Mouse (Mus musculus) forebrain, embryonic 11.5 days (tissue): ENCODE results near the gene Ppp4c. TPM values are rescaled to one million over a fixed set of nuclear protein-coding genes. Genes with fewer than 3 reads are reported as not detected.
A peak's percentile ranks its signal among the peaks of the same experiment; 100 is the strongest.

ENCODE experiments used
- ATAC-seq: fragments of 200-750 bp; cut with Nextera tagmentation; replicated peaks from 2 replicates; pipeline ENCODE4 v1.8.0; 2017; ENCODE audit warnings: moderate TSS enrichment; ENCODE audit not compliant: low FRiP score
- DNase-seq: peaks from one replicate; pipeline ENCODE4 v3.0.0-alpha.2; 2017; ENCODE audit warnings: low spot score
- H3K27ac ChIP-seq: fragments of 300-500 bp; sonication (generic); 2 replicates; pipeline ENCODE4 v1.5.1; 2014; ENCODE audit warnings: low read depth, low read length
- H3K27me3 ChIP-seq: fragments of 300-500 bp; sonication (generic); 2 replicates; pipeline ENCODE4 v1.6.1; 2014; ENCODE audit warnings: mild to moderate bottlenecking, low read length, mixed read lengths; ENCODE audit not compliant: control insufficient read depth, insufficient read depth
- H3K36me3 ChIP-seq: fragments of 300-500 bp; sonication (generic); 2 replicates; pipeline ENCODE4 v1.6.1; 2014; ENCODE audit warnings: mild to moderate bottlenecking, low read length, moderate library complexity, mixed read lengths; ENCODE audit not compliant: control insufficient read depth, insufficient read depth
- H3K4me1 ChIP-seq: fragments of 300-500 bp; sonication (generic); replicated peaks from 2 replicates; pipeline ENCODE4 v1.6.1; 2014; ENCODE audit warnings: low read length, mixed read lengths; ENCODE audit not compliant: control insufficient read depth, insufficient read depth
- H3K4me2 ChIP-seq: fragments of 300-500 bp; sonication (generic); 2 replicates; pipeline ENCODE4 v1.6.1; 2014; ENCODE audit warnings: low read depth, mild to moderate bottlenecking, low read length, moderate library complexity, mixed read lengths; ENCODE audit not compliant: severe bottlenecking
- H3K4me3 ChIP-seq: fragments of 300-500 bp; sonication (generic); 2 replicates; pipeline ENCODE4 v1.5.1; 2014; ENCODE audit warnings: low read depth, low read length
- H3K9ac ChIP-seq: fragments of 300-500 bp; sonication (generic); 2 replicates; pipeline ENCODE4 v1.6.1; 2014; ENCODE audit warnings: low read length
- H3K9me3 ChIP-seq: fragments of 300-500 bp; sonication (generic); 2 replicates; pipeline ENCODE4 v1.6.1; 2016; ENCODE audit warnings: low read length, mixed read lengths; ENCODE audit not compliant: control insufficient read depth
- WGBS: fragments of 180-500 bp; shearing (Covaris S2); extraction: QIAGEN DNeasy Blood & Tissue Kit; methylation state at CpG from one replicate; pipeline ENCODE4 v1.1.7; 2014; 5-methylcytosine and 5-hydroxymethylcytosine counted together
- polyA plus RNA-seq: library from polyadenylated mRNA; unstranded; fragments of >200 nt; fragmentation: Nextera tagmentation; extraction: Ambion mirVana; gene quantifications from 2 replicates; pipeline ENCODE4 v1.2.1, GENCODE M21; 2014

Ppp4c gene
- polyA plus RNA-seq, 1 experiment from 2014 or later: 348 TPM

- no peak overlapping the region for H3K4me3 ChIP-seq
- DNase-seq (no peak), ATAC-seq (no peak)
- no peaks in the 10 kb centered on the region for H3K27me3 ChIP-seq
- H3K9ac ChIP-seq: no peak overlapping the region
- H3K36me3 ChIP-seq: no peaks in the 10 kb centered on the region; the same call in 1 of the 2 replicates
- WGBS: 92% methylated on average over 2 of the region's 2 CpGs
- H3K27ac ChIP-seq: no peak overlapping the region
- peaks cover 13% of the 10 kb centered on the region; the same call in 1 of the 2 replicates for H3K4me1 ChIP-seq
- no peak overlapping the region for H3K4me2 ChIP-seq
- H3K9me3 ChIP-seq: no peaks in the 10 kb centered on the region
Observed at GRCm38 (mm10) chr7:126773351-126773750, 18.9 kb downstream of the Ppp4c start.

DNA sequence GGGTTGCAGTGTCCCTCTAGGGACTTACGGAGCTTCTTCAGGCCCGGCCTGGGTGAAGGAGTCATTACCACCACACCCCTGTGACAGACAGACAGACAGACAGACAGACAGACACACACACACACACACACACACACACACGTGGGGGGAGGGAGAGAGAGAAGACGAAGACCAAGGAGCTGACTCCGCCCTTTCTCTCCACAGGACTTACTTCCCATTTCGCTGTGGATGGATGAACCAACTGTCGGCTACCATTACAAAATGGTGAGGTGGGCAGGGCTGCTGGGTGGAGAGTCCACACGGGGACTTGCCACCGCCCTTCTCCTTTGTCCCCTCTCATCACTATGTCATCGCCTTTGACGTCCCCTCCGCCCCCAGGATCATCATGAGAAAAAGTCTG, 21.5 kb downstream of the Ppp4c start:
- no peaks in the 10 kb centered on the region; the same call in 1 of the 2 replicates for H3K36me3 ChIP-seq
- WGBS: 86% methylated on average over 12 of the region's 12 CpGs
- H3K27ac ChIP-seq: no peak overlapping the region
- DNase-seq: no peak
- no peaks in the 10 kb centered on the region for H3K9me3 ChIP-seq
- H3K4me2 ChIP-seq: no peak overlapping the region
- H3K4me3 ChIP-seq: no peak overlapping the region
- no peak for ATAC-seq
- no peaks in the 10 kb centered on the region for H3K4me1 ChIP-seq
- H3K9ac ChIP-seq: no peak overlapping the region
- no peaks in the 10 kb centered on the region for H3K27me3 ChIP-seq

DNA sequence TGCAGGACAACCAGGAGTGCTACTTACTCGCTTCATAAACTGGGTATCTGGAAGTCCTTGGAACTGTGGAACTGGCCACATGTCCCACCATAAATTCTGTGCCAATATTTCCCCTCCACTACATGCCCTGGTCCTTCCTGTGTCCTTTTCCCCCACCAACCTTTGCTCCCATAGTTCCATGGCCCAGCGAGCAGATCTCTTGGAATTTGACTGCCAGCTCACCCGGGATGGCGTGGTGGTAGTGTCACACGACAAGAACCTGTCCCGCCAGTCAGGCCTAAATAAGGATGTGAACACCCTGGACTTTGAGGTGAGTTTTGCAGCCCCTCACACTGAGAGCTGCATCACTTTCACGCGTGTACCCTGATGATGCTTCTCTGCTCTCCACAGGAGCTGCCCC, 25.3 kb downstream of the Ppp4c start:
- H3K27me3 ChIP-seq: no peaks in the 10 kb centered on the region
- no peak overlapping the region for H3K9ac ChIP-seq
- ATAC-seq (no peak), DNase-seq (no peak)
- H3K4me1 ChIP-seq: no peaks in the 10 kb centered on the region
- 93% methylated on average over 8 of the region's 8 CpGs for WGBS
- no peaks in the 10 kb centered on the region for H3K9me3 ChIP-seq
- no peaks in the 10 kb centered on the region; the same call in 1 of the 2 replicates for H3K36me3 ChIP-seq
- no peak overlapping the region for H3K4me2 ChIP-seq
- no peak overlapping the region for H3K27ac ChIP-seq
- H3K4me3 ChIP-seq: no peak overlapping the region

DNA sequence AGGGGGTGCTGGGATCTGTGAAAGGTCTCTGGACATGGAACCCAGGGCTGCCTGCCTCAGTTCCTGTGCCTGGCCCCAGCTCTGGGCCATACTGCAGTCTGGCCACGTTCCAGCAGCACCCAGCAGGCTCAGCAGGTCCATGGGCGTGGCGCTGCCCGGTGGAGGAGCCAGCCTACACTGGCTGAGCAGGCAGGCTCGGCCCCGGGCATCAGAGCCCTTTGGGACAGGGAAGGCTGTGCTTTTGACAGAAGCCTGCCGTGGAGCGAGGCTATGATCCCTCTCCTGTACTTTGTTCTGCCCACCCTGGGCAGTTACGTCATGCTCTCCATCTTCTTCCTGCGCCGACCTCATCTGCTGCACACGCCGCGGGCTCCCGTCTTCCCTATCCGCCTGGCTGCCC, 26.1 kb downstream of the Ppp4c start, which contains the start of gene Gdpd3:
Gene Gdpd3, plus strand, starts transcription at position 134 of the 400 bp plus-strand sequence.
- Histone ChIP-seq H3K4me3 (no peak within 1 kb of the TSS), H3K27ac (no peak within 1 kb of the TSS), H3K9ac (no peak within 1 kb of the TSS), H3K9me3 (no peaks in the 10 kb centered on the region), H3K4me1 (no peaks in the 10 kb centered on the region), H3K36me3 (no peaks in the 10 kb centered on the region; the same call in 1 of the 2 replicates), H3K4me2 (no peak within 1 kb of the TSS), H3K27me3 (no peaks in the 10 kb centered on the region)
- WGBS: 95% methylated on average over 16 of the region's 16 CpGs
- ATAC-seq (no peak), DNase-seq (peak; percentile 46)

GRCm38 (mm10) chr7:126765540-126765939, 26.8 kb downstream of the Ppp4c start:
- H3K4me2 ChIP-seq: no peak overlapping the region
- no peak overlapping the region for H3K27ac ChIP-seq
- no peak overlapping the region for H3K4me3 ChIP-seq
- H3K36me3 ChIP-seq: no peaks in the 10 kb centered on the region; the same call in 1 of the 2 replicates
- no peaks in the 10 kb centered on the region for H3K9me3 ChIP-seq
- ATAC-seq (no peak), DNase-seq (no peak)
- peaks cover 1% of the 10 kb centered on the region; the same call in 1 of the 2 replicates for H3K4me1 ChIP-seq
- H3K9ac ChIP-seq: no peak overlapping the region
- H3K27me3 ChIP-seq: no peaks in the 10 kb centered on the region
- 94% methylated on average over 9 of the region's 9 CpGs for WGBS

GRCm38 (mm10) chr7:126762471-126763008, 29.8 kb downstream of the Ppp4c start:
- H3K36me3 ChIP-seq: no peaks in the 10 kb centered on the region
- no peak for ATAC-seq
- no peak overlapping the region for H3K9ac ChIP-seq
- H3K4me1 ChIP-seq: peaks cover 4% of the 10 kb centered on the region; the same call in 1 of the 2 replicates
- H3K27me3 ChIP-seq: no peaks in the 10 kb centered on the region
- no peak for DNase-seq
- no peak overlapping the region for H3K4me2 ChIP-seq
- H3K27ac ChIP-seq: no peak overlapping the region
- H3K9me3 ChIP-seq: no peaks in the 10 kb centered on the region
- 80% methylated on average over 17 of the region's 17 CpGs for WGBS
- no peak overlapping the region for H3K4me3 ChIP-seq

GRCm38 (mm10) chr7:126761529-126762067, 30.7 kb downstream of the Ppp4c start:
- no peak overlapping the region for H3K4me2 ChIP-seq
- DNase-seq (no peak), ATAC-seq (no peak)
- H3K9me3 ChIP-seq: no peaks in the 10 kb centered on the region
- no peak overlapping the region for H3K9ac ChIP-seq
- H3K27ac ChIP-seq: no peak overlapping the region
- no peaks in the 10 kb centered on the region for H3K27me3 ChIP-seq
- H3K4me1 ChIP-seq: peaks cover 4% of the 10 kb centered on the region; the same call in 1 of the 2 replicates
- no peaks in the 10 kb centered on the region for H3K36me3 ChIP-seq
- WGBS: 85% methylated on average over 6 of the region's 6 CpGs
- no peak overlapping the region for H3K4me3 ChIP-seq

DNA sequence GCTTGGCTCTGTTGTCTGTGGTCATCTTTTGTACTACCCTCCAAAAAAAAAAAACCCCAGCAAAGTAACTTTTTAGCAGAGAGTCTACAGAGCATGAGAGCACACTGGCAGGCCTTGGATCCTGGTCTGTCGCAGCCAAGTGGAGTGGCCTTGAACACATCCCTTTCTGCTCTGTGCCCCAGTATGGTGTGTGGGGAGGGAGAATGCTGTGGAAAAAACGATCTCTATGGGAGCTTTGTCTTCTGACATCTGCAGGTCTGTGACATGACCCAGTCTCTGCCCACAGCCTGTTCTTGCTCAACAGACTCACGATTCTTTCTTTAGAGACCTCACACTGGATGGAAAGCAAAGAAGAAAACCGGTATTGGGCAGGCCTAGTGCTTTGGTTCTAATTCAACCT, 31.3 kb downstream of the Ppp4c start:
- no peaks in the 10 kb centered on the region for H3K27me3 ChIP-seq
- H3K4me1 ChIP-seq: peaks cover 4% of the 10 kb centered on the region; the same call in 1 of the 2 replicates
- peak overlapping the region; percentile 48; the same call in 1 of the 2 replicates for H3K27ac ChIP-seq
- no peak for ATAC-seq
- peak overlapping the region; percentile 81 for H3K9ac ChIP-seq
- H3K4me2 ChIP-seq: peak overlapping the region; percentile 91; the same call in 1 of the 2 replicates
- DNase-seq: no peak
- H3K36me3 ChIP-seq: no peaks in the 10 kb centered on the region
- 0 out of 2 replicates have a peak overlapping the region, but pooled peaks have one; percentile 73 for H3K4me3 ChIP-seq
- H3K9me3 ChIP-seq: no peaks in the 10 kb centered on the region
- 77% methylated on average over 4 of the region's 4 CpGs for WGBS

GRCm38 (mm10) chr7:126760391-126760802, 31.9 kb downstream of the Ppp4c start:
- Histone ChIP-seq H3K4me2 (peak overlapping the region; percentile 91), H3K9me3 (no peaks in the 10 kb centered on the region), H3K9ac (peak overlapping the region; percentile 81), H3K36me3 (no peaks in the 10 kb centered on the region), H3K27ac (peak overlapping the region; percentile 48), H3K4me1 (peaks cover 4% of the 10 kb centered on the region; the same call in 1 of the 2 replicates), H3K4me3 (peak overlapping the region; percentile 73), H3K27me3 (no peaks in the 10 kb centered on the region)
- 23% methylated on average over 3 of the region's 3 CpGs for WGBS
- no peak for DNase-seq
- ATAC-seq: no peak
